Mouse (Mus musculus): ENCODE measurements around the gene Wnt7a.

DNA sequence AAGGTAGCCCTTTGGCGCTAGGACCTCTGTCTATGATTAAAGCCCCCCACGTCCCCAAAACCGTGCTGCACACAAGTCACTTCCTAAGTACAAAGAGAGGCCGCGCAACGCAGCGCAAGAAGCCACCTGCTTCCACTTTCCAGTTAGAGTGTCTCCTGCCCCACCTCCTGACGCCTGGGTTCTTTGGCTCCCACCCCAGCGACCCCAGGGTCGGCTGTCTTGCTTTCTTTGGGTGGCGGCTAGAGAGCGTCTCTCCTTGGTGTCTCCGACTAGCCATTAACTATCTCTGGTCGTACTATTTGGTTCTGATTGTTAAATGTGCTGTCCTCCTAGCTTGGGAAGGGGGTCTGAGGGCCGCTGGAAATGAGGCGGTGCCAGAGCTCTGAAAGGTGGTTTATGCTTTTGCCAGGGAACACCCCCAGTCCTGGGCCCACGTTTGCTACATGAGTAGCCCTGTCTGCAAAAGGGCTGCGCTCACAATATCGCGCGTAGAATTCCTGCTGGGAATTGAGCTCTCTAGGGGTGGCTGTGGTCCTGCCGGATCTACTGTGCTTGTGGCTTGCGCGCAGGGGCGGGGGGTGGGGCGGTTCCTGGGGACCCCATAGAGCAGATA, 889 bp downstream of the Wnt7a start:
- TF ChIP-seq CTCF (IDR thresholded peaks at IDR 0.05; ENCODE audit: control insufficient read depth, insufficient read depth, low read length) (no peak), POLR2A (IDR thresholded peaks at IDR 0.05; ENCODE audit: borderline replicate concordance, control insufficient read depth, low read depth, low read length) (no peak)
